Mouse (Mus musculus) thymus, adult 2 months (tissue): ENCODE measurements around the gene Pla2g15. TPM values are rescaled to one million over a fixed set of nuclear protein-coding genes. Genes with fewer than 3 reads are reported as not detected.

Experiments used
- DNase-seq: peaks from one replicate; pipeline ENCODE4 v3.0.0; 2021
- H3K27ac ChIP-seq: fragments of 200-500 bp; 2 replicates; pipeline ENCODE4 v1.5.1; 2012; ENCODE audit warnings: low read length, control low read depth; ENCODE audit not compliant: control insufficient read depth, insufficient read depth
- H3K27me3 ChIP-seq: fragments of 200-500 bp; 2 replicates; pipeline ENCODE4 v1.6.1; 2012; ENCODE audit warnings: mild to moderate bottlenecking, low read length, moderate library complexity, mixed read lengths; ENCODE audit not compliant: control insufficient read depth, insufficient read depth
- H3K36me3 ChIP-seq: fragments of 200-500 bp; 2 replicates; pipeline ENCODE4 v1.6.1; 2012; ENCODE audit warnings: mild to moderate bottlenecking, low read length, moderate library complexity; ENCODE audit not compliant: control insufficient read depth, insufficient read depth
- H3K4me1 ChIP-seq: fragments of 200-500 bp; replicated peaks from 2 replicates; pipeline ENCODE4 v1.6.1; 2012; ENCODE audit warnings: low read length; ENCODE audit not compliant: control insufficient read depth, insufficient read depth
- H3K4me3 ChIP-seq: fragments of 200-500 bp; 2 replicates; pipeline ENCODE4 v1.5.1; 2012; ENCODE audit warnings: mild to moderate bottlenecking, low read length, control low read depth, moderate library complexity; ENCODE audit not compliant: control insufficient read depth, insufficient read depth
- CTCF ChIP-seq: fragments of 200-500 bp; IDR thresholded peaks from 2 replicates; pipeline ENCODE4 v1.5.1; 2012; ENCODE audit warnings: mild to moderate bottlenecking, control low read depth, low read length, moderate library complexity, borderline replicate concordance; ENCODE audit not compliant: control insufficient read depth, poor library complexity, insufficient read depth; ENCODE audit errors: extremely low read depth
- POLR2A ChIP-seq: fragments of 200-500 bp; IDR thresholded peaks from 2 replicates; pipeline ENCODE4 v1.6.1; 2012; ENCODE audit warnings: mild to moderate bottlenecking, low read length, control low read depth, moderate library complexity; ENCODE audit not compliant: control insufficient read depth, poor library complexity, insufficient read depth; ENCODE audit errors: extremely low read depth
- WGBS: fragments of 180-500 bp; shearing (Covaris S2); methylation state at CpG from one replicate; pipeline ENCODE4 v1.1.7; 2018; 5-methylcytosine and 5-hydroxymethylcytosine counted together
- polyA plus RNA-seq: library from polyadenylated mRNA; depleted of rRNA; stranded (reverse); fragments of >200 nt; gene quantifications from 2 replicates; pipeline ENCODE4 v1.2.3, GENCODE M21; 2012

Pla2g15 gene
- polyA plus RNA-seq, 1 experiment, result 18.2 TPM

- peaks cover 61% of the 10 kb centered on the region for H3K36me3 ChIP-seq
- peak overlapping the region; percentile 100 for H3K27ac ChIP-seq
- no peak overlapping the region for H3K4me3 ChIP-seq
- WGBS, result 13% methylated on average over 1 of the region's 1 CpGs
- TF ChIP-seq POLR2A (no peak), CTCF (no peak)
- DNase-seq, result peak; percentile 76
- H3K27me3 ChIP-seq, result no peaks in the 10 kb centered on the region
- peaks cover 25% of the 10 kb centered on the region for H3K4me1 ChIP-seq
These were observed 37.7 kb upstream of the Pla2g15 start for GRCm38 (mm10) chr8:106112514-106112913.

DNA sequence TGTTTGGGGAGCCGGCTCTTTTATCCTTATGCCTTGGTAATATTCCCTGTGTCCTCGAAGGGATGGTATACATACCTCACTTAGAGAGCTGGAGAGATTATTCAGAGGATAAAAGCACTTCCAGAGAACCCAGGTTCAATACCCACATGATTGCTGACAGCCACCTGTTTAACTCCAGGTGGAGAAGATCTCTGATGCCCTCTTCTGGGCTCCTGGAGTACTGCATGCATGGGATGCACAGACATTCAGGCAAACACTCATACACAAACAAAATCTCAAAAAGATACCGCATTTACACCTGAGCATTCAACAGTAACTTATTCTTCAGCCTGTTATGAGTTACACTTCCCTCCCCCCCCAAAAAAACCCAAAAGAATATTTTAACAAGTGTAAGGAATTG lies 34.3 kb upstream of the Pla2g15 start:
- DNase-seq, result peak; percentile 89
- Histone ChIP-seq H3K36me3 (peaks cover 51% of the 10 kb centered on the region), H3K27me3 (no peaks in the 10 kb centered on the region), H3K4me3 (no peak overlapping the region), H3K4me1 (peaks cover 14% of the 10 kb centered on the region), H3K27ac (peak overlapping the region; percentile 22; the same call in 1 of the 2 replicates)
- WGBS, result 90% methylated on average over 3 of the region's 3 CpGs
- TF ChIP-seq POLR2A (no peak), CTCF (no peak)

DNA sequence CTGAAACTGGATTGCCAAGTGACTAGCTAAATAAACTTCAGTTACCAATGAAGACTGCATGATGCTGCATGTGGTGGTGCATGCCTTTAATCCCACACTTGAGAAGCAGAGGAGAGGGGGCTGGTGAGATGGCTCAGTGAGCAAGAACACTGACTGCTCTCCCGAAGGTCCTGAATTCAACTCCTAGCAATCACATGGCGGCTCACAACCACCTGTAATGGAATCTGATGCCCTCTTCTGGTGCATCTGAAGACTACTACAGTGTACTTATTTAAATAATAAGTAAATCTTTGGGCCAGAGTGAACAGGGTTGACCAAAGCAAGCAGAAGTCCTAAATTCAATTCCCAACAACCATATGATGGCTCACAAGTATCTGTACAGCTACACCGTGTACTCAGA lies 26.8 kb upstream of the Pla2g15 start:
- TF ChIP-seq POLR2A, result no peak
- TF ChIP-seq CTCF, result no peak
- no peaks in the 10 kb centered on the region for H3K27me3 ChIP-seq
- H3K36me3 ChIP-seq, result peaks cover 77% of the 10 kb centered on the region
- peaks cover 7% of the 10 kb centered on the region for H3K4me1 ChIP-seq
- no peak for DNase-seq
- H3K4me3 ChIP-seq, result no peak overlapping the region
- H3K27ac ChIP-seq, result no peak overlapping the region
- 93% methylated on average over 3 of the region's 3 CpGs for WGBS

- no peaks in the 10 kb centered on the region for H3K27me3 ChIP-seq
- peaks cover 5% of the 10 kb centered on the region for H3K4me1 ChIP-seq
- no peak overlapping the region; the same call in 1 of the 2 replicates for H3K27ac ChIP-seq
- DNase-seq, result no peak
- no peak for TF ChIP-seq CTCF
- no peak for TF ChIP-seq POLR2A
- H3K4me3 ChIP-seq, result no peak overlapping the region
- 90% methylated on average over 1 of the region's 1 CpGs for WGBS
- H3K36me3 ChIP-seq, result peaks cover 82% of the 10 kb centered on the region
These were observed 24.1 kb upstream of the Pla2g15 start for GRCm38 (mm10) chr8:106126055-106126454.

GRCm38 (mm10) chr8:106127054-106127453 lies 23.1 kb upstream of the Pla2g15 start:
- no peak for DNase-seq
- H3K4me3 ChIP-seq, result no peak overlapping the region
- no peak for TF ChIP-seq CTCF
- TF ChIP-seq POLR2A, result no peak
- H3K4me1 ChIP-seq, result peaks cover 2% of the 10 kb centered on the region; the same call in 1 of the 2 replicates
- no peaks in the 10 kb centered on the region for H3K27me3 ChIP-seq
- WGBS, result 85% methylated on average over 3 of the region's 3 CpGs
- 0 out of 2 replicates have a peak overlapping the region, but pooled peaks have one; percentile 15 for H3K27ac ChIP-seq
- H3K36me3 ChIP-seq, result peaks cover 82% of the 10 kb centered on the region

GRCm38 (mm10) chr8:106127882-106128410 lies 22.3 kb upstream of the Pla2g15 start:
- Histone ChIP-seq H3K27ac (no peak overlapping the region), H3K4me1 (peaks cover 9% of the 10 kb centered on the region), H3K4me3 (no peak overlapping the region), H3K27me3 (no peaks in the 10 kb centered on the region), H3K36me3 (peaks cover 79% of the 10 kb centered on the region)
- TF ChIP-seq CTCF, result no peak
- no peak for TF ChIP-seq POLR2A
- 96% methylated on average over 10 of the region's 10 CpGs for WGBS
- DNase-seq, result no peak
